Mouse (Mus musculus) forebrain, embryonic 13.5 days (tissue): Measurements from ENCODE around the gene Teddm1b. TPM values are rescaled to one million over a fixed set of nuclear protein-coding genes. Genes with fewer than 3 reads are reported as not detected.

ENCODE experiments used
- ATAC-seq: fragments of 200-750 bp; cut with Nextera tagmentation; 2 replicates; pipeline ENCODE4 v1.8.0; 2017
- H3K27ac ChIP-seq: fragments of 300-500 bp; sonication (generic); 2 replicates; pipeline ENCODE4 v1.5.1; 2015; ENCODE audit warnings: inconsistent platforms, mild to moderate bottlenecking, moderate library complexity
- H3K27me3 ChIP-seq: fragments of 300-500 bp; sonication (generic); 2 replicates; pipeline ENCODE4 v1.6.1; 2015; ENCODE audit warnings: mild to moderate bottlenecking, inconsistent platforms
- H3K36me3 ChIP-seq: fragments of 300-500 bp; sonication (generic); 2 replicates; pipeline ENCODE4 v1.6.1; 2015; ENCODE audit warnings: mild to moderate bottlenecking, inconsistent platforms; ENCODE audit not compliant: poor library complexity, severe bottlenecking
- H3K4me1 ChIP-seq: fragments of 300-500 bp; sonication (generic); 2 replicates; pipeline ENCODE4 v1.6.1; 2015; ENCODE audit warnings: inconsistent platforms
- H3K4me2 ChIP-seq: fragments of 300-500 bp; sonication (generic); 2 replicates; pipeline ENCODE4 v1.6.1; 2015; ENCODE audit warnings: inconsistent platforms, mild to moderate bottlenecking, moderate library complexity
- H3K4me3 ChIP-seq: fragments of 300-500 bp; sonication (generic); 2 replicates; pipeline ENCODE4 v1.5.1; 2015; ENCODE audit warnings: mild to moderate bottlenecking, inconsistent platforms
- H3K9ac ChIP-seq: fragments of 300-500 bp; sonication (generic); 2 replicates; pipeline ENCODE4 v1.6.1; 2015; ENCODE audit warnings: mild to moderate bottlenecking, inconsistent platforms
- H3K9me3 ChIP-seq: fragments of 300-500 bp; sonication (generic); replicated peaks from 2 replicates; pipeline ENCODE4 v1.6.1; 2016; ENCODE audit warnings: inconsistent platforms
- WGBS: fragments of 180-500 bp; shearing (Covaris S2); methylation state at CpG from one replicate; pipeline ENCODE4 v1.1.7; 2015; 5-methylcytosine and 5-hydroxymethylcytosine counted together
- polyA plus RNA-seq: library from polyadenylated mRNA; unstranded; fragments of >200 nt; fragmentation: Nextera tagmentation; extraction: Ambion mirVana; gene quantifications from 2 replicates; pipeline ENCODE4 v1.2.1, GENCODE M21; 2015

The Teddm1b gene
- polyA plus RNA-seq, 1 experiment from 2014 or later = 1.3 TPM

GRCm38 (mm10) chr1:153891442-153891841 is 17.3 kb downstream of the Teddm1b start, which contains the start of gene Teddm1a:
TSS of gene Teddm1a (plus strand) at chr1:153891742.
- 72% methylated on average over 4 of the region's 4 CpGs for WGBS
- H3K4me3 ChIP-seq = no peak within 1 kb of the TSS
- H3K27ac ChIP-seq = no peak within 1 kb of the TSS
- H3K27me3 ChIP-seq = no peaks in the 10 kb centered on the region
- no peak within 1 kb of the TSS for H3K9ac ChIP-seq
- ATAC-seq = no peak
- H3K9me3 ChIP-seq = no peaks in the 10 kb centered on the region
- H3K4me1 ChIP-seq = peaks cover 7% of the 10 kb centered on the region; the same call in 1 of the 2 replicates
- no peaks in the 10 kb centered on the region for H3K36me3 ChIP-seq
- no peak within 1 kb of the TSS for H3K4me2 ChIP-seq

GRCm38 (mm10) chr1:153893746-153894145 is 19.6 kb downstream of the Teddm1b start:
- no peaks in the 10 kb centered on the region for H3K9me3 ChIP-seq
- no peak overlapping the region for H3K9ac ChIP-seq
- H3K27ac ChIP-seq = no peak overlapping the region
- no peak for ATAC-seq
- H3K36me3 ChIP-seq = no peaks in the 10 kb centered on the region
- H3K4me2 ChIP-seq = no peak overlapping the region
- WGBS = 74% methylated on average over 2 of the region's 2 CpGs
- H3K4me3 ChIP-seq = no peak overlapping the region
- no peaks in the 10 kb centered on the region for H3K27me3 ChIP-seq
- peaks cover 11% of the 10 kb centered on the region; the same call in 1 of the 2 replicates for H3K4me1 ChIP-seq

GRCm38 (mm10) chr1:153894201-153894893 is 20.2 kb downstream of the Teddm1b start:
- Histone ChIP-seq H3K36me3 (no peaks in the 10 kb centered on the region), H3K4me1 (peaks cover 13% of the 10 kb centered on the region; the same call in 1 of the 2 replicates), H3K9ac (no peak overlapping the region), H3K27me3 (no peaks in the 10 kb centered on the region), H3K4me2 (no peak overlapping the region), H3K4me3 (no peak overlapping the region), H3K9me3 (no peaks in the 10 kb centered on the region), H3K27ac (no peak overlapping the region)
- no peak for ATAC-seq
- 64% methylated on average over 8 of the region's 8 CpGs for WGBS

GRCm38 (mm10) chr1:153894979-153895378 is 20.8 kb downstream of the Teddm1b start:
- Histone ChIP-seq H3K27me3 (no peaks in the 10 kb centered on the region), H3K9me3 (no peaks in the 10 kb centered on the region), H3K27ac (no peak overlapping the region), H3K4me2 (no peak overlapping the region), H3K4me3 (no peak overlapping the region), H3K9ac (no peak overlapping the region), H3K36me3 (no peaks in the 10 kb centered on the region), H3K4me1 (peaks cover 13% of the 10 kb centered on the region; the same call in 1 of the 2 replicates)
- WGBS = 36% methylated on average over 5 of the region's 5 CpGs
- peak; percentile 6; the same call in 1 of the 2 replicates for ATAC-seq

- H3K9ac ChIP-seq = no peak overlapping the region
- no peak overlapping the region for H3K4me3 ChIP-seq
- no peaks in the 10 kb centered on the region for H3K36me3 ChIP-seq
- no peak overlapping the region for H3K4me2 ChIP-seq
- H3K4me1 ChIP-seq = peaks cover 26% of the 10 kb centered on the region
- ATAC-seq = no peak
- H3K27me3 ChIP-seq = no peaks in the 10 kb centered on the region
- H3K9me3 ChIP-seq = no peaks in the 10 kb centered on the region
- no peak overlapping the region for H3K27ac ChIP-seq
- 87% methylated on average over 8 of the region's 8 CpGs for WGBS
Observed at GRCm38 (mm10) chr1:153897196-153897595, 23.1 kb downstream of the Teddm1b start.

- no peaks in the 10 kb centered on the region for H3K27me3 ChIP-seq
- H3K4me2 ChIP-seq = peak overlapping the region; percentile 81
- WGBS = 18% methylated on average over 22 of the region's 22 CpGs
Observed at GRCm38 (mm10) chr1:153898989-153899730, 25.0 kb downstream of the Teddm1b start.

GRCm38 (mm10) chr1:153899731-153900380 is 25.7 kb downstream of the Teddm1b start, which contains the start of the genes Glul and Teddm2:
TSS of gene Glul (plus strand) at chr1:153899944.
TSS of gene Teddm2 (minus strand) at chr1:153900228.
- peak; percentile 97 for ATAC-seq
- H3K9me3 ChIP-seq = no peaks in the 10 kb centered on the region
- peak within 1 kb of the TSS; percentile 81 for H3K4me2 ChIP-seq
- H3K9ac ChIP-seq = peak within 1 kb of the TSS; percentile 78
- WGBS = under 1% methylated on average over 50 of the region's 51 CpGs
- H3K4me1 ChIP-seq = peaks cover 42% of the 10 kb centered on the region
- H3K4me3 ChIP-seq = peak within 1 kb of the TSS; percentile 59
- no peaks in the 10 kb centered on the region for H3K27me3 ChIP-seq
- H3K36me3 ChIP-seq = peaks cover 21% of the 10 kb centered on the region
- peak within 1 kb of the TSS; percentile 97 for H3K27ac ChIP-seq

More at GRCm38 (mm10) chr1:153898989-153899730, 25.0 kb downstream of the Teddm1b start:
- Histone ChIP-seq H3K36me3 (peaks cover 14% of the 10 kb centered on the region), H3K27ac (peak overlapping the region; percentile 97), H3K4me3 (peak overlapping the region; percentile 59), H3K4me1 (peaks cover 42% of the 10 kb centered on the region), H3K9ac (peak overlapping the region; percentile 78), H3K9me3 (no peaks in the 10 kb centered on the region)
- peak; percentile 61 for ATAC-seq

GRCm38 (mm10) chr1:153900381-153900780 is 26.2 kb downstream of the Teddm1b start:
- Histone ChIP-seq H3K9ac (peak overlapping the region; percentile 78), H3K9me3 (no peaks in the 10 kb centered on the region), H3K27ac (peak overlapping the region; percentile 97), H3K27me3 (no peaks in the 10 kb centered on the region), H3K4me2 (peak overlapping the region; percentile 81), H3K36me3 (peaks cover 27% of the 10 kb centered on the region), H3K4me3 (peak overlapping the region; percentile 59), H3K4me1 (peaks cover 38% of the 10 kb centered on the region)
- WGBS = under 1% methylated on average over 36 of the region's 36 CpGs
- ATAC-seq = peak; percentile 41

GRCm38 (mm10) chr1:153900860-153901730 is 26.9 kb downstream of the Teddm1b start:
- H3K4me2 ChIP-seq = peak overlapping the region; percentile 81
- no peak for ATAC-seq
- 1% methylated on average over 25 of the region's 25 CpGs for WGBS
- H3K4me3 ChIP-seq = peak overlapping the region; percentile 59
- H3K9me3 ChIP-seq = no peaks in the 10 kb centered on the region
- no peaks in the 10 kb centered on the region for H3K27me3 ChIP-seq
- H3K36me3 ChIP-seq = peaks cover 34% of the 10 kb centered on the region
- peak overlapping the region; percentile 97 for H3K27ac ChIP-seq
- H3K9ac ChIP-seq = peak overlapping the region; percentile 78
- H3K4me1 ChIP-seq = peaks cover 37% of the 10 kb centered on the region

- no peak overlapping the region for H3K27ac ChIP-seq
- H3K9ac ChIP-seq = peak overlapping the region; percentile 56
- peaks cover 53% of the 10 kb centered on the region for H3K36me3 ChIP-seq
- H3K4me1 ChIP-seq = peaks cover 37% of the 10 kb centered on the region
- peak overlapping the region; percentile 81 for H3K4me2 ChIP-seq
- no peak for ATAC-seq
- no peaks in the 10 kb centered on the region for H3K9me3 ChIP-seq
- peak overlapping the region; percentile 6 for H3K4me3 ChIP-seq
- 12% methylated on average over 13 of the region's 13 CpGs for WGBS
- H3K27me3 ChIP-seq = no peaks in the 10 kb centered on the region
Observed at GRCm38 (mm10) chr1:153903006-153903405, 28.9 kb downstream of the Teddm1b start.

GRCm38 (mm10) chr1:153904236-153904635 is 30.1 kb downstream of the Teddm1b start:
- Histone ChIP-seq H3K4me2 (no peak overlapping the region), H3K9me3 (no peaks in the 10 kb centered on the region), H3K4me1 (peaks cover 29% of the 10 kb centered on the region), H3K27me3 (no peaks in the 10 kb centered on the region), H3K9ac (no peak overlapping the region), H3K4me3 (no peak overlapping the region), H3K36me3 (peaks cover 65% of the 10 kb centered on the region), H3K27ac (no peak overlapping the region)
- WGBS = 98% methylated on average over 14 of the region's 14 CpGs
- no peak for ATAC-seq
